8 mouse cellular contexts compared by ENCODE assay signal in the genomic region with DNA sequence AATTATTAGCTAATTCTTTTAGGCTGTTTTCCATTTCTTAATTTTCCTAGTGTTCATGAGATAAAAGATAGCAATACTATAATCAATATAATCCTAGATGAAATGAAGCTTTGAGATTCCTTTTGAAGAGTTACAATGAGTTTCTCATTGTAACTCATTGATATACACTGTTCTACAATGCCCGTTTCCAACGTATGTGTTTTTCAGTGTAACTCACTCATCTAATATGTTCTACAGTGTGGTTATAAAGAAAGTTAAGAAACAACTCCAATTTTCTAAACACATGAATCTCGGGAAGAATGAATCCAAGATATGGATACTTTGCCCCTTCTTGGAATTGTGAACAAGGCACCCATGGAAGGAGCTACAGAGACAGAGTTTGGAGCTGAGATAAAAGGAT. TPM values are rescaled to one million over a fixed set of nuclear protein-coding genes. Genes with fewer than 3 reads are reported as not detected.
DNase-seq lines count a peak whose midpoint lies in the region; ATAC-seq and TF ChIP-seq lines count a peak whose summit lies in the region.

No protein-coding gene starts in this region.

- H3K4me2 ChIP-seq in hindbrain, embryonic 14.5 days (replicated peaks): no peak overlapping the region
- no peak overlapping the region for H3K4me2 ChIP-seq in lung, embryonic 16.5 days (ENCODE audit: low read depth, low read length)

- no peaks in the 10 kb centered on the region for H3K27me3 ChIP-seq in hindbrain, embryonic 14.5 days (ENCODE audit: control insufficient read depth, insufficient read depth, low read length)
- no peaks in the 10 kb centered on the region for H3K27me3 ChIP-seq in lung, embryonic 16.5 days (ENCODE audit: control insufficient read depth, insufficient read depth, low read depth, low read length)

- DNase-seq in NIH3T3 (ENCODE audit: low read depth): peak; percentile 100
- peak; percentile 87 for DNase-seq in gastrocnemius, adult 2 months
- DNase-seq in hindbrain, embryonic 14.5 days (ENCODE audit: low spot score): peak; percentile 100
- peak; percentile 96 to 100 for DNase-seq in layer of hippocampus, postnatal 14 days (ENCODE audit: low spot score in 2 of 2)
- peak; percentile 100 for DNase-seq in ovary, postnatal 14 days (ENCODE audit: low spot score)
- DNase-seq in thymus, postnatal 14 days: peak; percentile 100

- peak; percentile 100 for ATAC-seq in common myeloid progenitor, adult 5-6 weeks (replicated peaks; ENCODE audit: low read depth, poor library complexity, severe bottlenecking)
- peak; percentile 100 for ATAC-seq in hindbrain, embryonic 14.5 days (ENCODE audit: low FRiP score)
- peak; percentile 100 for ATAC-seq in lung, embryonic 16.5 days (ENCODE audit: low read depth)

- no peak overlapping the region for H3K4me3 ChIP-seq in gastrocnemius, adult 2 months
- no peak overlapping the region for H3K4me3 ChIP-seq in hindbrain, embryonic 14.5 days (replicated peaks; ENCODE audit: low read length)
- no peak overlapping the region for H3K4me3 ChIP-seq in lung, embryonic 16.5 days (ENCODE audit: low read length)

- no peaks in the 10 kb centered on the region for H3K4me1 ChIP-seq in hindbrain, embryonic 14.5 days (replicated peaks; ENCODE audit: control insufficient read depth, insufficient read depth, low read length)
- no peaks in the 10 kb centered on the region for H3K4me1 ChIP-seq in lung, embryonic 16.5 days (replicated peaks; ENCODE audit: control insufficient read depth, insufficient read depth, low read length)

- intact Hi-C loops in gastrocnemius, adult 2 months (cut with DNase I): no loop called here

- no peak overlapping the region for H3K9ac ChIP-seq in hindbrain, embryonic 14.5 days
- no peak overlapping the region for H3K9ac ChIP-seq in lung, embryonic 16.5 days (ENCODE audit: low read length)

- H3K9me3 ChIP-seq in hindbrain, embryonic 14.5 days (ENCODE audit: control insufficient read depth, low read length): no peaks in the 10 kb centered on the region
- no peaks in the 10 kb centered on the region for H3K9me3 ChIP-seq in lung, embryonic 16.5 days (ENCODE audit: control insufficient read depth, low read length)

- no peaks in the 10 kb centered on the region for H3K36me3 ChIP-seq in hindbrain, embryonic 14.5 days (replicated peaks; ENCODE audit: control insufficient read depth, insufficient read depth)
- no peaks in the 10 kb centered on the region for H3K36me3 ChIP-seq in lung, embryonic 16.5 days (ENCODE audit: control insufficient read depth, insufficient read depth, low read length)

- no peak for TF ChIP-seq CTCF in gastrocnemius, adult 2 months (IDR thresholded peaks at IDR 0.05)

- H3K27ac ChIP-seq in gastrocnemius, adult 2 months: no peak overlapping the region
- H3K27ac ChIP-seq in hindbrain, embryonic 14.5 days: no peak overlapping the region
- H3K27ac ChIP-seq in lung, embryonic 16.5 days (ENCODE audit: low read length): no peak overlapping the region

- WGBS in hindbrain, embryonic 14.5 days: 67% methylated on average over 3 of the region's 3 CpGs
- 69% methylated on average over 3 of the region's 3 CpGs for WGBS in lung, embryonic 16.5 days

RNA-seq across cellular contexts. Expression of a gene that starts 35.5 kb away (rescaled TPM):
- total RNA-seq in common myeloid progenitor, adult 5-6 weeks (2017): under 0.01 TPM in 1 of 2 replicates, not detected in the other
- under 1 TPM; 0.05 to 0.08 TPM for total RNA-seq in gastrocnemius, adult 2 months (2021)
- 253 and 301 TPM in 2 replicates for polyA plus RNA-seq in hindbrain, embryonic 14.5 days (2014; fragmentation: Nextera tagmentation; extraction: Ambion mirVana)
- total RNA-seq in layer of hippocampus, postnatal 14 days (2021): 100 to 1,000 TPM; 142 to 143 TPM
- 7.1 and 8.3 TPM in 2 replicates for polyA plus RNA-seq in lung, embryonic 16.5 days (2015; fragmentation: Nextera tagmentation; extraction: Ambion mirVana)

Comparison
In these comparisons a context has a peak if more than half of its experiments do, and no peak if none do; other contexts are left out.
1. RNA of a gene that starts 35.5 kb away (total RNA-seq): 142 to 143 TPM in layer of hippocampus, postnatal 14 days; 0.05 to 0.08 TPM in gastrocnemius, adult 2 months and under 0.01 TPM in common myeloid progenitor, adult 5-6 weeks; every median in the first group is over 100 times any median in the second.
2. Peak in every context shown above with its lines, with median percentiles within 50 percentile points of each other: DNase-seq and ATAC-seq.